Mouse (Mus musculus) intestine, postnatal 0 days (tissue): ENCODE results near the gene Vipas39. TPM values are rescaled to one million over a fixed set of nuclear protein-coding genes. Genes with fewer than 3 reads are reported as not detected.
"Not testable (repeated sequence)": the region's sequence is repeated elsewhere in the genome, so short reads cannot be mapped to it uniquely, and the experiment has no call there.

Experiments used
- ATAC-seq: fragments of 200-750 bp; cut with Nextera tagmentation; 2 replicates; pipeline ENCODE4 v1.8.0; 2017; ENCODE audit warnings: mild to moderate bottlenecking, moderate TSS enrichment, moderate library complexity
- H3K27ac ChIP-seq: fragments of 300-500 bp; sonication (generic); 2 replicates; pipeline ENCODE4 v1.5.1; 2014; ENCODE audit warnings: mild to moderate bottlenecking, low read depth, low read length, moderate library complexity
- H3K27me3 ChIP-seq: fragments of 300-500 bp; sonication (generic); replicated peaks from 2 replicates; pipeline ENCODE4 v1.6.1; 2014; ENCODE audit warnings: low read length, mixed read lengths; ENCODE audit not compliant: control insufficient read depth, insufficient read depth
- H3K36me3 ChIP-seq: fragments of 300-500 bp; sonication (generic); 2 replicates; pipeline ENCODE4 v1.6.1; 2014; ENCODE audit warnings: mild to moderate bottlenecking, moderate library complexity; ENCODE audit not compliant: control insufficient read depth, insufficient read depth
- H3K4me1 ChIP-seq: fragments of 300-500 bp; sonication (generic); replicated peaks from 2 replicates; pipeline ENCODE4 v1.6.1; 2014; ENCODE audit warnings: antibody characterized with exemption, low read length, mixed read lengths; ENCODE audit not compliant: control insufficient read depth, insufficient read depth
- H3K4me2 ChIP-seq: fragments of 300-500 bp; sonication (generic); replicated peaks from 2 replicates; pipeline ENCODE4 v1.6.1; 2014; ENCODE audit warnings: low read depth, mild to moderate bottlenecking, moderate library complexity
- H3K4me3 ChIP-seq: fragments of 300-500 bp; sonication (generic); 2 replicates; pipeline ENCODE4 v1.5.1; 2014; ENCODE audit warnings: low read depth, low read length
- H3K9ac ChIP-seq: fragments of 300-500 bp; sonication (generic); 2 replicates; pipeline ENCODE4 v1.6.1; 2014; ENCODE audit warnings: mild to moderate bottlenecking, low read depth, low read length
- H3K9me3 ChIP-seq: fragments of 300-500 bp; sonication (generic); 2 replicates; pipeline ENCODE4 v1.6.1; 2016; ENCODE audit warnings: mixed run types; ENCODE audit not compliant: control insufficient read depth
- CTCF ChIP-seq: sonication (generic); IDR thresholded peaks from 2 replicates; pipeline ENCODE4 v1.5.1; 2016; ENCODE audit warnings: low read depth, mild to moderate bottlenecking, control low read depth, antibody characterized with exemption, moderate library complexity
- WGBS: fragments of 180-500 bp; shearing (Covaris S2); extraction: QIAGEN DNeasy Blood & Tissue Kit; methylation state at CpG from one replicate; pipeline ENCODE4 v1.1.7; 2014; 5-methylcytosine and 5-hydroxymethylcytosine counted together
- polyA plus RNA-seq: library from polyadenylated mRNA; unstranded; fragments of >200 nt; fragmentation: Nextera tagmentation; extraction: Ambion mirVana; gene quantifications from 2 replicates; pipeline ENCODE4 v1.2.1, GENCODE M21; 2015

The Vipas39 gene
- polyA plus RNA-seq, 1 experiment from 2014 or later = 23.4 TPM

DNA sequence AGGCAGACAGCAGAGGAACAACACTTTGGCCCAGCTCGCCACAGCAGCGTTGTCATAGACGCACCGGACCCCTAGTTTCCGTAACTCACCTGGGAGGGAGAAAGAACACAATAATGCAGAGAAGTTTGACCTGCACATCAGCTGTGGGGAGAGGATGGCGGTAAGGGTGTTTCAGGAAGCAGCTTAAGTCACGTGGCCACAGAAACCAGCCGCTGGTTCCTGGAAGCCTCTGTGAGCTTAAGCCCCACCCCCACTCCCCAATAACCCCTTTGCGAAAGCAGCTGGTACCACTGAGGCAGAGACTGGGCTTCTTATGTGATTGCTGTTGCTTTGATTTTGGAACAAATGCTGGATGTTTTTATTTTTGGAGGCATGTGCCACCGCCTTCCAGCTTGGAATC lies 41.1 kb downstream of the Vipas39 start:
- ATAC-seq = no peak
- Histone ChIP-seq H3K9ac (no peak overlapping the region), H3K27ac (no peak overlapping the region), H3K4me3 (no peak overlapping the region), H3K36me3 (no peaks in the 10 kb centered on the region), H3K27me3 (no peaks in the 10 kb centered on the region), H3K4me1 (no peaks in the 10 kb centered on the region), H3K4me2 (no peak overlapping the region), H3K9me3 (no peaks in the 10 kb centered on the region)
- 74% methylated on average over 10 of the region's 10 CpGs for WGBS
- TF ChIP-seq CTCF = no peak

DNA sequence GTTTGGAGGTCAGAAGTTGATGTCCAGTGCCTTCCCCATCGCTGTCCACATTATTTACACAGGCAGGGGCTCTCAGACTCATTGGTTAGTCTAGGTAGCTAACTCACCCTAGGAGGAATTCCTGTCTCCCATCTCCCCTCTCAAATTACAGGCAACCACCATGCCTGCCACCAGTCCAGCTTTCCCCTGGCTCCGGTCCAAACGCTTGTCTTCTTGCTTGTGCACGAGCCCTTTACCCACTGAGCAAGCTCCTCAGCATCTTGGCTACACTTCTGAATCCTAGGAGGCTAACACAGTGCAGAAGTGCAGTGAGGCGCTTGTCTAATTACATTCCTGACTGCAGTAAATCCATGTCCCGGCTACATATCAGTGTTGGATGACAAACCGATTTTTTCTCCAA lies 46.7 kb downstream of the Vipas39 start:
- Histone ChIP-seq H3K36me3 (no peaks in the 10 kb centered on the region), H3K27me3 (no peaks in the 10 kb centered on the region), H3K4me1 (no peaks in the 10 kb centered on the region), H3K9ac (no peak overlapping the region), H3K9me3 (no peaks in the 10 kb centered on the region), H3K4me3 (no peak overlapping the region), H3K4me2 (no peak overlapping the region), H3K27ac (no peak overlapping the region)
- no peak for ATAC-seq
- WGBS = 64% methylated on average over 7 of the region's 7 CpGs
- TF ChIP-seq CTCF = no peak

DNA sequence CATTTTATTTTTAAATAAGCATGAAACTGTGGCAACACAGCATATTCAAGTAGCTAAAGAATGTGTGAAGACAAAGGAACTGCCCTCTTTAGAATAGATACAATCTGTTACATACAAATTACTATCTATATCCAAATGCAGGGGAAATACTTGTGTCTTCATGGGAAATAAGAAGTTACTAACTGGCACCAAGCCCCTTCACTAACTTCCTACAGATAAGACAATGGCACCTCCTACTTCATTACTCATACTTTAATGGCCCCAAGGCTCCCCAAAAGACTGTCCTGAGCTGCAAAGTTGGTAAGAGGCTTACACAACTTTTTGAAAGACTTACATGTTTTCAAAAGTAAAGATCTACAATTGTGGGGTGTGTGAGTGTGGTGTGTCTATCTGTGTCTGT lies 48.5 kb downstream of the Vipas39 start:
- Histone ChIP-seq H3K9ac (no peak overlapping the region), H3K4me2 (no peak overlapping the region), H3K27me3 (no peaks in the 10 kb centered on the region), H3K9me3 (no peaks in the 10 kb centered on the region), H3K36me3 (no peaks in the 10 kb centered on the region), H3K4me3 (no peak overlapping the region), H3K4me1 (no peaks in the 10 kb centered on the region), H3K27ac (no peak overlapping the region)
- ATAC-seq = no peak
- TF ChIP-seq CTCF = no peak

DNA sequence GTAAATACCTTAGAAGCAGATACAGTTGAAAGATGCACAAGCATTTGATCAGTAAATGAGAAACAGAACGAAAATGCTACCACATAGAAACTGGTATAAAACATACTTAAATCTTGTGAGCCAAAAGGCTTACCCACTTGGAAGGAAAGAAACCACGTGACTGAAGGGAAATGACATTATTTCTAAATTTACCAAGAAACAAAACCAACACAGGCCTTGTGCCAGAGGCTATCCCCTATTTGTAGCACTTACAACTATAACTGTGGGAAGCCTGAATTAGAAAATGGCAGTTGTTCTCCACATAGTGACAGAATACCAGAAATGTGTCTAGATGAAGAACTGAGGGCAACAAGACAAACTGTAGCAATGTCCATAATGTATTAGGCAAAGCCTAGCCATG lies 50.0 kb downstream of the Vipas39 start:
- H3K27ac ChIP-seq = no peak overlapping the region
- ATAC-seq = no peak
- no peak for TF ChIP-seq CTCF
- no peaks in the 10 kb centered on the region for H3K9me3 ChIP-seq
- 81% methylated on average over 2 of the region's 2 CpGs for WGBS
- no peaks in the 10 kb centered on the region for H3K27me3 ChIP-seq
- no peak overlapping the region for H3K4me3 ChIP-seq
- no peaks in the 10 kb centered on the region for H3K4me1 ChIP-seq
- no peak overlapping the region for H3K9ac ChIP-seq
- no peak overlapping the region for H3K4me2 ChIP-seq
- H3K36me3 ChIP-seq = no peaks in the 10 kb centered on the region

- no peaks in the 10 kb centered on the region for H3K9me3 ChIP-seq
- H3K27me3 ChIP-seq = no peaks in the 10 kb centered on the region
- H3K4me3 ChIP-seq = no peak overlapping the region
- H3K27ac ChIP-seq = no peak overlapping the region; the same call in 1 of the 2 replicates
- H3K4me1 ChIP-seq = no peaks in the 10 kb centered on the region
- H3K36me3 ChIP-seq = no peaks in the 10 kb centered on the region
- ATAC-seq = peak; percentile 56
- no peak for TF ChIP-seq CTCF
- no peak overlapping the region for H3K9ac ChIP-seq
- no peak overlapping the region for H3K4me2 ChIP-seq
- WGBS = 29% methylated on average over 2 of the region's 2 CpGs
These were observed 53.0 kb downstream of the Vipas39 start for GRCm38 (mm10) chr12:87212844-87213606.

- H3K4me2 ChIP-seq, H3K9ac ChIP-seq, H3K27me3 ChIP-seq, ATAC-seq, H3K27ac ChIP-seq, H3K36me3 ChIP-seq, H3K4me3 ChIP-seq, H3K4me1 ChIP-seq, H3K9me3 ChIP-seq: not testable (repeated sequence)
- 87% methylated on average over 5 of the region's 5 CpGs for WGBS
These were observed 60.3 kb downstream of the Vipas39 start for GRCm38 (mm10) chr12:87205789-87206188.

GRCm38 (mm10) chr12:87201694-87202093 lies 64.4 kb downstream of the Vipas39 start:
- WGBS = 61% methylated on average over 5 of the region's 5 CpGs
- Histone ChIP-seq H3K36me3 (no peaks in the 10 kb centered on the region), H3K9me3 (no peaks in the 10 kb centered on the region), H3K4me2 (no peak overlapping the region), H3K27me3 (no peaks in the 10 kb centered on the region), H3K4me3 (no peak overlapping the region), H3K4me1 (no peaks in the 10 kb centered on the region), H3K9ac (no peak overlapping the region), H3K27ac (no peak overlapping the region)
- ATAC-seq = no peak
- peak; percentile 16; the same call in 1 of the 2 replicates for TF ChIP-seq CTCF
